Mouse (Mus musculus) small intestine, adult 2 months (tissue): ENCODE results near the gene Klf2. TPM values are rescaled to one million over a fixed set of nuclear protein-coding genes. Genes with fewer than 3 reads are reported as not detected.

Experiments
- H3K27ac ChIP-seq: fragments of 200-500 bp; 2 replicates; pipeline ENCODE4 v1.5.1; 2012; ENCODE audit warnings: low read depth, low read length, control low read depth, inconsistent platforms; ENCODE audit not compliant: insufficient read depth
- H3K27me3 ChIP-seq: fragments of 200-500 bp; 2 replicates; pipeline ENCODE4 v1.6.1; 2012; ENCODE audit warnings: mild to moderate bottlenecking, moderate library complexity, low read length, inconsistent platforms; ENCODE audit not compliant: control insufficient read depth, insufficient read depth
- H3K36me3 ChIP-seq: fragments of 200-500 bp; 2 replicates; pipeline ENCODE4 v1.6.1; 2012; ENCODE audit warnings: mild to moderate bottlenecking, low read length, control low read depth, inconsistent platforms; ENCODE audit not compliant: control insufficient read depth, insufficient read depth
- H3K4me1 ChIP-seq: fragments of 200-500 bp; 2 replicates; pipeline ENCODE4 v1.6.1; 2012; ENCODE audit warnings: low read length, inconsistent platforms, mixed read lengths; ENCODE audit not compliant: control insufficient read depth, insufficient read depth, insufficient read length
- H3K4me3 ChIP-seq: fragments of 200-500 bp; 2 replicates; pipeline ENCODE4 v1.5.1; 2012; ENCODE audit warnings: low read depth, mild to moderate bottlenecking, control low read depth, inconsistent platforms, low read length, moderate library complexity
- CTCF ChIP-seq: fragments of 200-500 bp; IDR thresholded peaks from 2 replicates; pipeline ENCODE4 v1.5.1; 2012; ENCODE audit warnings: low read depth, mild to moderate bottlenecking, control low read depth, inconsistent platforms, low read length, moderate library complexity, mixed read lengths; ENCODE audit not compliant: insufficient replicate concordance, insufficient read length; ENCODE audit errors: extremely low read depth
- POLR2A ChIP-seq: fragments of 200-500 bp; IDR thresholded peaks from 2 replicates; pipeline ENCODE4 v1.6.1; 2012; ENCODE audit warnings: low read depth, mild to moderate bottlenecking, control low read depth, inconsistent platforms, low read length, moderate library complexity
- WGBS: fragments of 180-500 bp; shearing (Covaris S2); methylation state at CpG from one replicate; pipeline ENCODE4 v1.1.7; 2018; 5-methylcytosine and 5-hydroxymethylcytosine counted together
- polyA plus RNA-seq: library from polyadenylated mRNA; depleted of rRNA; stranded (reverse); fragments of >200 nt; gene quantifications from 2 replicates; pipeline ENCODE4 v1.2.3, GENCODE M21; 2012

The Klf2 gene
- polyA plus RNA-seq, 1 experiment = 24.7 TPM

- Histone ChIP-seq H3K27me3 (no peaks in the 10 kb centered on the region), H3K27ac (no peak overlapping the region), H3K4me3 (no peak overlapping the region), H3K36me3 (peaks cover 7% of the 10 kb centered on the region; the same call in 1 of the 2 replicates), H3K4me1 (no peaks in the 10 kb centered on the region)
- WGBS = 59% methylated on average over 3 of the region's 3 CpGs
- TF ChIP-seq CTCF (no peak), POLR2A (no peak)
Observed at GRCm38 (mm10) chr8:72333429-72334143, 14.8 kb downstream of the Klf2 start.

- H3K27me3 ChIP-seq = no peaks in the 10 kb centered on the region
- H3K4me1 ChIP-seq = no peaks in the 10 kb centered on the region
- no peak overlapping the region for H3K27ac ChIP-seq
- H3K4me3 ChIP-seq = no peak overlapping the region
- TF ChIP-seq POLR2A (no peak), CTCF (no peak)
- 80% methylated on average over 4 of the region's 4 CpGs for WGBS
- H3K36me3 ChIP-seq = peaks cover 7% of the 10 kb centered on the region; the same call in 1 of the 2 replicates
Observed at GRCm38 (mm10) chr8:72334144-72334641, 15.4 kb downstream of the Klf2 start.

- H3K4me3 ChIP-seq = no peak overlapping the region
- no peak overlapping the region for H3K27ac ChIP-seq
- H3K36me3 ChIP-seq = peaks cover 20% of the 10 kb centered on the region
- no peaks in the 10 kb centered on the region for H3K27me3 ChIP-seq
- no peak for TF ChIP-seq CTCF
- TF ChIP-seq POLR2A = no peak
- H3K4me1 ChIP-seq = no peaks in the 10 kb centered on the region
- 62% methylated on average over 2 of the region's 2 CpGs for WGBS
Observed at GRCm38 (mm10) chr8:72336273-72336672, 17.4 kb downstream of the Klf2 start.

GRCm38 (mm10) chr8:72337034-72337433 is 18.2 kb downstream of the Klf2 start:
- H3K4me1 ChIP-seq = no peaks in the 10 kb centered on the region
- no peak overlapping the region for H3K4me3 ChIP-seq
- H3K36me3 ChIP-seq = peaks cover 21% of the 10 kb centered on the region
- no peaks in the 10 kb centered on the region for H3K27me3 ChIP-seq
- TF ChIP-seq CTCF (no peak), POLR2A (no peak)
- no peak overlapping the region for H3K27ac ChIP-seq

GRCm38 (mm10) chr8:72342556-72343300 is 23.9 kb downstream of the Klf2 start:
- no peak overlapping the region for H3K27ac ChIP-seq
- WGBS = 97% methylated on average over 5 of the region's 5 CpGs
- TF ChIP-seq POLR2A = no peak
- no peak for TF ChIP-seq CTCF
- no peaks in the 10 kb centered on the region for H3K4me1 ChIP-seq
- H3K27me3 ChIP-seq = no peaks in the 10 kb centered on the region
- H3K36me3 ChIP-seq = peaks cover 34% of the 10 kb centered on the region
- H3K4me3 ChIP-seq = no peak overlapping the region

- H3K27ac ChIP-seq = no peak overlapping the region
Observed at GRCm38 (mm10) chr8:72343725-72344124, 24.9 kb downstream of the Klf2 start.

DNA sequence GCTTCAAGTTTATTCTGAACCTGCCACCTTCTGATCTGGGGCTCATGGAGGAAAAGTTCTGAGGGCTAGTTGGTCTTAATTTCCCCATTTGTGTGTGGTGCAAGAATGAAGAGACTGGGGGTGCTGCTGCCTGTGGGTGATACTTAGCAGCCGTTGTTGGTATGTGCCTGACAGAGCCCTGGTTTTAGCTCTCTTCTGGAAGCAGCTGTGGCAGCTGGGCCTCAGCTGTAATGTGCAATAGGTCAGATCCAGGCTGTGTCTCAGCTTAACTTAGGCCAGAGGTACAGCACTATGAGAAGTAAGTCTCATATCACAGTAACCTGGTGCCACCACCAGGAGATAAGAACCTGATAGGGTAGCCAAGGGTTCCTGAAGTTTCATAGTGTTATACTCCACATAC is 28.7 kb downstream of the Klf2 start:
- WGBS = 84% methylated on average over 1 of the region's 1 CpGs
- no peaks in the 10 kb centered on the region for H3K27me3 ChIP-seq
- TF ChIP-seq CTCF = no peak
- TF ChIP-seq POLR2A = no peak

More at GRCm38 (mm10) chr8:72343725-72344124, 24.9 kb downstream of the Klf2 start:
- Histone ChIP-seq H3K27me3 (no peaks in the 10 kb centered on the region), H3K4me3 (no peak overlapping the region), H3K4me1 (no peaks in the 10 kb centered on the region), H3K36me3 (peaks cover 33% of the 10 kb centered on the region)
- TF ChIP-seq CTCF (no peak), POLR2A (no peak)
- 68% methylated on average over 4 of the region's 4 CpGs for WGBS

More for the DNA sequence above, 28.7 kb downstream of the Klf2 start:
- Histone ChIP-seq H3K4me3 (no peak overlapping the region), H3K27ac (no peak overlapping the region), H3K36me3 (peaks cover 17% of the 10 kb centered on the region), H3K4me1 (no peaks in the 10 kb centered on the region)
